Mouse (Mus musculus) liver, adult 2 months (tissue): ENCODE results near the gene Actr1a.

Experiments
- CTCF ChIP-seq: fragments of 200-500 bp; IDR thresholded peaks from 2 replicates; pipeline ENCODE4 v1.5.1; 2011; ENCODE audit warnings: low read depth, low read length, control low read depth
- POLR2A ChIP-seq: fragments of 200-500 bp; IDR thresholded peaks from 2 replicates; pipeline ENCODE4 v1.6.1; 2011; ENCODE audit warnings: low read length, control low read depth; ENCODE audit not compliant: insufficient read depth; ENCODE audit errors: extremely low read depth

DNA sequence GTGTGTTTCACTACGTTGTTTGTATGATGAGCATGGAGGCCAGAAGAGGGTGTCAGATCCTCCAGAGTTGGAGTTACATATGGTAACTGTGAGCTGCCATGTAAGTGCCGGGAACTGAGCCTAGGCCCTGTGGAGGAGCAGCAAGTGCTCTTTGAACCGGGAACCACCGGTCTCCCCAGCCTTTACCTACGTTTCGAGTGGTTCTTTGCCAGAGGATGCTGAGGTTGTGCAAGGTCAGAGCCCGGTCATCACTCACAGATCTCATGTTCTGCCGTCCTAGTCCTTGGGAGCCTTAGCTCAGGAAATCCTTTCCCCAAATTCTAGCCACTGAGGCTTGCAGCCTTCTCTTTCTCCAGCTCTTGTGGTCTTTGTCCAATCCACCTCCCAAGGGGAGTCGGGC is 38.6 kb upstream of the Actr1a start:
- TF ChIP-seq CTCF (no peak), POLR2A (no peak)
